Mouse (Mus musculus) forebrain, embryonic 12.5 days (tissue): ENCODE results near the gene Acot11. TPM values are rescaled to one million over a fixed set of nuclear protein-coding genes. Genes with fewer than 3 reads are reported as not detected.
"Not testable (repeated sequence)": the region's sequence is repeated elsewhere in the genome, so short reads cannot be mapped to it uniquely, and the experiment has no call there.

Source experiments
- ATAC-seq: fragments of 200-750 bp; cut with Nextera tagmentation; 2 replicates; pipeline ENCODE4 v1.8.0; 2017; ENCODE audit warnings: moderate TSS enrichment; ENCODE audit not compliant: low FRiP score
- H3K27ac ChIP-seq: fragments of 300-500 bp; sonication (generic); 2 replicates; pipeline ENCODE4 v1.5.1; 2016; ENCODE audit warnings: mild to moderate bottlenecking
- H3K27me3 ChIP-seq: fragments of 300-500 bp; sonication (generic); 2 replicates; pipeline ENCODE4 v1.6.1; 2016; ENCODE audit warnings: mild to moderate bottlenecking
- H3K36me3 ChIP-seq: fragments of 300-500 bp; sonication (generic); replicated peaks from 2 replicates; pipeline ENCODE4 v1.6.1; 2016; ENCODE audit warnings: mild to moderate bottlenecking
- H3K4me1 ChIP-seq: fragments of 300-500 bp; sonication (generic); 2 replicates; pipeline ENCODE4 v1.6.1; 2016
- H3K4me2 ChIP-seq: fragments of 300-500 bp; sonication (generic); 2 replicates; pipeline ENCODE4 v1.6.1; 2016; ENCODE audit warnings: mild to moderate bottlenecking, moderate library complexity
- H3K4me3 ChIP-seq: fragments of 300-500 bp; sonication (generic); replicated peaks from 2 replicates; pipeline ENCODE4 v1.5.1; 2016; ENCODE audit warnings: mild to moderate bottlenecking
- H3K9ac ChIP-seq: fragments of 300-500 bp; sonication (generic); 2 replicates; pipeline ENCODE4 v1.6.1; 2016; ENCODE audit warnings: mild to moderate bottlenecking
- H3K9me3 ChIP-seq: fragments of 300-500 bp; sonication (generic); 2 replicates; pipeline ENCODE4 v1.6.1; 2016
- WGBS: fragments of 180-500 bp; shearing (Covaris S2); methylation state at CpG from one replicate; pipeline ENCODE4 v1.1.7; 2016; 5-methylcytosine and 5-hydroxymethylcytosine counted together
- polyA plus RNA-seq: library from polyadenylated mRNA; unstranded; fragments of >200 nt; fragmentation: Nextera tagmentation; extraction: Ambion mirVana; gene quantifications from 2 replicates; pipeline ENCODE4 v1.2.1, GENCODE M21; 2016

Acot11 gene
- polyA plus RNA-seq, 1 experiment from 2014 or later, result 1.4 TPM

- H3K4me1 ChIP-seq, result peaks cover 12% of the 10 kb centered on the region
- no peaks in the 10 kb centered on the region for H3K36me3 ChIP-seq
- no peak for ATAC-seq
- H3K4me2 ChIP-seq, result peak overlapping the region; percentile 40
- 0 out of 2 replicates have a peak, but pooled peaks cover 3% of the 10 kb centered on the region for H3K9me3 ChIP-seq
- H3K27me3 ChIP-seq, result peaks cover 34% of the 10 kb centered on the region
- no peak overlapping the region for H3K4me3 ChIP-seq
- no peak overlapping the region for H3K27ac ChIP-seq
- 0 out of 2 replicates have a peak overlapping the region, but pooled peaks have one; percentile 25 for H3K9ac ChIP-seq
- 47% methylated on average over 16 of the region's 16 CpGs for WGBS
Measured at GRCm38 (mm10) chr4:106804201-106804909, 443 bp downstream of the Acot11 start.

DNA sequence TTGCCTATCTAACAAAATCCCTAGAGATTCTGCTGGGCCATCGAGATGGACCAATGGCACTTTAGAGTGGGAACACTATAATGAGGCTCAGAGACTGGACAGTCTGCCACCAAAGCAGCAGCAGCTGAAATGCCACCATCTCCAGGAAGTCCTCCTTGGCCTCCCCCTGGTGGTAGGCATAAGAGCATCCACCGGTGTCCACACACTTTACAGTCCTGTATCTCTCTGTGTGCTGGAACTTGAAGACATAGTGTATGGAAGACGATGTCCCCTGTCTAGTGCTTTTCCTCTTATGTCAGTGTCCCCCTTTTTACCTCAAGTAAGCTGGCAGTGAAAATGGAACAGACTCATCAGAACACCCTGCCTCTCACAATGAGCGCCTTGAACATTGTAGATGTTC is 1.0 kb downstream of the Acot11 start:
- ATAC-seq, result no peak
- H3K4me3 ChIP-seq, result no peak overlapping the region
- H3K4me2 ChIP-seq, result no peak overlapping the region
- no peak overlapping the region for H3K27ac ChIP-seq
- whole genome bisulfite sequencing, result 78% methylated on average over 4 of the region's 4 CpGs
- H3K4me1 ChIP-seq, result peaks cover 15% of the 10 kb centered on the region
- peaks cover 38% of the 10 kb centered on the region for H3K27me3 ChIP-seq
- no peak overlapping the region for H3K9ac ChIP-seq
- H3K9me3 ChIP-seq, result 0 out of 2 replicates have a peak, but pooled peaks cover 1% of the 10 kb centered on the region
- H3K36me3 ChIP-seq, result no peaks in the 10 kb centered on the region

- Histone ChIP-seq H3K4me3 (peak overlapping the region; percentile 17), H3K27me3 (peaks cover 34% of the 10 kb centered on the region), H3K27ac (no peak overlapping the region), H3K9ac (peak overlapping the region; percentile 12; the same call in 1 of the 2 replicates), H3K4me2 (peak overlapping the region; percentile 41), H3K9me3 (no peaks in the 10 kb centered on the region), H3K4me1 (peaks cover 13% of the 10 kb centered on the region), H3K36me3 (no peaks in the 10 kb centered on the region)
- 5% methylated on average over 14 of the region's 15 CpGs for WGBS
- ATAC-seq, result peak; percentile 72
Measured at GRCm38 (mm10) chr4:106799772-106800336, 4.9 kb downstream of the Acot11 start.

GRCm38 (mm10) chr4:106798908-106799546 is 5.8 kb downstream of the Acot11 start:
- Histone ChIP-seq H3K9ac (0 out of 2 replicates have a peak overlapping the region, but pooled peaks have one; percentile 12), H3K9me3 (no peaks in the 10 kb centered on the region), H3K36me3 (no peaks in the 10 kb centered on the region), H3K4me1 (peaks cover 11% of the 10 kb centered on the region), H3K27ac (no peak overlapping the region), H3K27me3 (peaks cover 26% of the 10 kb centered on the region; the same call in 1 of the 2 replicates), H3K4me2 (no peak overlapping the region), H3K4me3 (no peak overlapping the region)
- 76% methylated on average over 10 of the region's 10 CpGs for WGBS
- ATAC-seq, result no peak

GRCm38 (mm10) chr4:106795289-106795688 is 9.5 kb downstream of the Acot11 start:
- no peaks in the 10 kb centered on the region for H3K36me3 ChIP-seq
- peaks cover 10% of the 10 kb centered on the region; the same call in 1 of the 2 replicates for H3K27me3 ChIP-seq
- H3K4me3 ChIP-seq, result no peak overlapping the region
- 87% methylated on average over 2 of the region's 2 CpGs for WGBS
- no peak for ATAC-seq
- H3K4me1 ChIP-seq, result peaks cover 11% of the 10 kb centered on the region
- H3K9me3 ChIP-seq, result no peaks in the 10 kb centered on the region
- no peak overlapping the region for H3K9ac ChIP-seq
- no peak overlapping the region for H3K27ac ChIP-seq
- no peak overlapping the region for H3K4me2 ChIP-seq

DNA sequence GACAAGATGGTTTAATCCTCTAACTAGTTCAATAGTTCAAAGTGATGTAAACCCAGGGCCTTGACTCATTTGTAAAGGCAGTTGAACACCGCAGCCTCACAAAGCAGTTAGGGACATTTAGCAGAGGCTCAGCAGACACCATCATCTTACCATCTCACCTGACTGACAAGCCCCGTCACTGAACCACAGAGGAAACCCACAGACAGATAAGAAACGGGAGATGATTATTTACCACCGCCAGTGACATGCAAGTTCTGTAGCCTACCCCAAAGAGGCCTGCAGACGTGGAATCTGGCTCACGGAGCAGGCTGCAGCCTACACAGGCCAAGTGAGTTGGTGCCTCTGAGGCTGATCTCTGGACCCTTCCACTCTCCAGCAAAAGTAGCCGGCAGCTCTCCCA is 10.6 kb downstream of the Acot11 start:
- H3K9ac ChIP-seq, result no peak overlapping the region
- 94% methylated on average over 7 of the region's 7 CpGs for WGBS
- no peak overlapping the region for H3K4me3 ChIP-seq
- no peak for ATAC-seq
- H3K36me3 ChIP-seq, result no peaks in the 10 kb centered on the region
- no peaks in the 10 kb centered on the region for H3K9me3 ChIP-seq
- H3K27me3 ChIP-seq, result 0 out of 2 replicates have a peak, but pooled peaks cover 10% of the 10 kb centered on the region
- peaks cover 9% of the 10 kb centered on the region; the same call in 1 of the 2 replicates for H3K4me1 ChIP-seq
- no peak overlapping the region for H3K4me2 ChIP-seq
- H3K27ac ChIP-seq, result no peak overlapping the region

GRCm38 (mm10) chr4:106793826-106794225 is 11.0 kb downstream of the Acot11 start:
- not testable (repeated sequence) for H3K36me3 ChIP-seq, H3K27ac ChIP-seq, H3K27me3 ChIP-seq, H3K9ac ChIP-seq, ATAC-seq, H3K4me3 ChIP-seq, H3K4me1 ChIP-seq, H3K9me3 ChIP-seq, H3K4me2 ChIP-seq
- 90% methylated on average over 9 of the region's 9 CpGs for WGBS

GRCm38 (mm10) chr4:106792276-106792675 is 12.5 kb downstream of the Acot11 start:
- H3K4me2 ChIP-seq, result no peak overlapping the region
- peaks cover 15% of the 10 kb centered on the region for H3K4me1 ChIP-seq
- H3K36me3 ChIP-seq, result no peaks in the 10 kb centered on the region
- H3K9me3 ChIP-seq, result no peaks in the 10 kb centered on the region
- ATAC-seq, result no peak
- H3K27me3 ChIP-seq, result no peaks in the 10 kb centered on the region
- no peak overlapping the region for H3K4me3 ChIP-seq
- H3K27ac ChIP-seq, result no peak overlapping the region
- H3K9ac ChIP-seq, result no peak overlapping the region

DNA sequence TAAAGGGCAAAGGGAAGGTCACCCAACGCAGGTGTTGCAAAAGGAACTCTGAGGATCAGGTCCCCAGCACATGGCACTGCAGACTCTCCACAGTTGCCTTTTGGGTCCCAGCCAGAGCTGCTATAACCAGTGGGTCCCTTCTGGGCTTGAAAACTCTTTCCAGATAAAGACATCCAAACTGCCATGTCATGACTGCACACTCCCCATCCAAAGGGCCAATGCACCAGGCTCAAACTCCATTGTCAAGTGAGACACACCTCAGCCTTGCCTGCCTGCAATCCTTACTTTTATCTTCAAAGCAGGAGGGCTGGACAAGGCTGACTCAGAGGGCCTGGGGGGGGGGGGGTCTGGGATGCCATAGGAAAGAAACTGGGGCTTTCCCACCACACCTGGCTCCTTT is 13.9 kb downstream of the Acot11 start:
- no peak for ATAC-seq
- no peak overlapping the region for H3K27ac ChIP-seq
- H3K4me1 ChIP-seq, result peaks cover 28% of the 10 kb centered on the region
- no peaks in the 10 kb centered on the region for H3K36me3 ChIP-seq
- H3K9me3 ChIP-seq, result no peaks in the 10 kb centered on the region
- H3K27me3 ChIP-seq, result no peaks in the 10 kb centered on the region
- no peak overlapping the region for H3K4me2 ChIP-seq
- 77% methylated on average over 1 of the region's 1 CpGs for WGBS
- no peak overlapping the region for H3K9ac ChIP-seq
- H3K4me3 ChIP-seq, result no peak overlapping the region

GRCm38 (mm10) chr4:106790218-106790617 is 14.6 kb downstream of the Acot11 start:
- H3K4me2 ChIP-seq, H3K27me3 ChIP-seq, H3K9ac ChIP-seq, ATAC-seq, H3K4me3 ChIP-seq, H3K36me3 ChIP-seq, H3K27ac ChIP-seq, H3K9me3 ChIP-seq: not testable (repeated sequence)
- 85% methylated on average over 5 of the region's 5 CpGs for WGBS
- H3K4me1 ChIP-seq, result peaks cover 35% of the 10 kb centered on the region

DNA sequence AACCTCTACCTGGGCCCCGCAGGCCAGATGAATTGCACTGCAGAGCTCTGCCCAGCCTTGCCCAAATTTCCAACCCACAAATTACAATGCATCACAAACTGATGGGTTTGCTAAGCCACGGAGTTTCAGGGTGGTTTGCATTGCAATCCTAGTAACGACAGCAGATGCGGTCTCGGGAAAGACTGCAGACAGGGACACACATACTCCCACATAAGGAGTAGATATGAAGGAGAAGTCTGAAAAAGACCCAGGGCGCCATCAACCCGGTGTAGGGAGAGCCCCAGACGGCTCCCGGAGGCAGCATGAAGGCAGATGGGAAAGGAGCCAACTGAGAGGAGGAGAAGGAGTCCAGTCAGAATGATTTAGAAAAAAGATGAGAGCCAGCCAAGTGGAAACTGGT is 15.1 kb downstream of the Acot11 start:
- Histone ChIP-seq H3K27ac (no peak overlapping the region), H3K36me3 (no peaks in the 10 kb centered on the region)
- no peak for ATAC-seq

GRCm38 (mm10) chr4:106788627-106789026 is 16.2 kb downstream of the Acot11 start:
- H3K4me3 ChIP-seq, result no peak overlapping the region
- peaks cover 37% of the 10 kb centered on the region for H3K4me1 ChIP-seq
- no peaks in the 10 kb centered on the region for H3K27me3 ChIP-seq
- H3K9me3 ChIP-seq, result no peaks in the 10 kb centered on the region
- no peak overlapping the region for H3K27ac ChIP-seq
- no peak overlapping the region for H3K9ac ChIP-seq
- no peaks in the 10 kb centered on the region for H3K36me3 ChIP-seq
- H3K4me2 ChIP-seq, result no peak overlapping the region
- no peak for ATAC-seq
- WGBS, result 83% methylated on average over 11 of the region's 11 CpGs

More for the DNA sequence above, 15.1 kb downstream of the Acot11 start:
- Histone ChIP-seq H3K4me3 (no peak overlapping the region), H3K27me3 (no peaks in the 10 kb centered on the region), H3K4me1 (peaks cover 37% of the 10 kb centered on the region), H3K9me3 (no peaks in the 10 kb centered on the region), H3K9ac (no peak overlapping the region), H3K4me2 (no peak overlapping the region)
- 74% methylated on average over 9 of the region's 9 CpGs for WGBS
